Mouse (Mus musculus) MEL (cell line): ENCODE measurements around the gene Eif2s2. TPM values are rescaled to one million over a fixed set of nuclear protein-coding genes. Genes with fewer than 3 reads are reported as not detected.
A peak's percentile ranks its signal among the peaks of the same experiment; 100 is the strongest.

ENCODE experiments used
- DNase-seq: peaks from one replicate; pipeline ENCODE4 v3.0.0; 2011; ENCODE audit warnings: low read depth, low spot score
- H3K27ac ChIP-seq: 2 replicates; pipeline ENCODE4 v1.5.1; 2012; ENCODE audit warnings: low read depth, mild to moderate bottlenecking, control low read depth, low read length, moderate library complexity; ENCODE audit not compliant: control insufficient read depth
- H3K27me3 ChIP-seq, 2 experiments: fragments of 150-350 bp in 1 of 2; sonication (generic) in 1 of 2; 2 replicates each; pipeline ENCODE4 v1.6.1; 2012; ENCODE audit warnings: low read length in 2 of 2, mild to moderate bottlenecking in 2 of 2, improper control_type of control experiment in 1 of 2, moderate library complexity in 1 of 2; ENCODE audit not compliant: insufficient read depth in 2 of 2, control insufficient read depth in 1 of 2
- H3K36me3 ChIP-seq, 2 experiments: 2 replicates each; pipeline ENCODE4 v1.6.1; 2012 to 2014; ENCODE audit warnings: low read length in 2 of 2, improper control_type of control experiment in 1 of 2, inconsistent platforms in 1 of 2, mild to moderate bottlenecking in 1 of 2; ENCODE audit not compliant: insufficient read depth in 2 of 2, control insufficient read depth in 1 of 2
- H3K4me1 ChIP-seq, 2 experiments: fragments of 150-350 bp in 1 of 2; sonication (generic) in 1 of 2; 2 replicates each; pipeline ENCODE4 v1.6.1; 2012; ENCODE audit warnings: low read length in 2 of 2, improper control_type of control experiment in 1 of 2, mild to moderate bottlenecking in 1 of 2; ENCODE audit not compliant: insufficient read depth in 2 of 2, control insufficient read depth in 1 of 2
- H3K4me3 ChIP-seq, 2 experiments: fragments of 150-350 bp in 1 of 2; sonication (generic) in 1 of 2; 2 replicates each; pipeline ENCODE4 v1.5.1; 2012; ENCODE audit warnings: low read depth in 2 of 2, low read length in 2 of 2, mild to moderate bottlenecking in 2 of 2, moderate library complexity in 2 of 2, control low read depth in 1 of 2, improper control_type of control experiment in 1 of 2; ENCODE audit not compliant: control insufficient read depth in 1 of 2, insufficient read depth in 1 of 2
- H3K79me2 ChIP-seq: 2 replicates; pipeline ENCODE4 v1.6.1; 2012; ENCODE audit warnings: mild to moderate bottlenecking, low read length, moderate library complexity; ENCODE audit not compliant: control insufficient read depth, poor library complexity, insufficient read depth
- H3K9ac ChIP-seq: 2 replicates; pipeline ENCODE4 v1.6.1; 2012; ENCODE audit warnings: low read depth, mild to moderate bottlenecking, control low read depth, low read length, moderate library complexity; ENCODE audit not compliant: control insufficient read depth, poor library complexity, severe bottlenecking
- H3K9me3 ChIP-seq: fragments of 150-350 bp; sonication (generic); replicated peaks from 2 replicates; pipeline ENCODE4 v1.6.1; 2012; ENCODE audit warnings: mild to moderate bottlenecking, low read length, improper control_type of control experiment, moderate library complexity; ENCODE audit not compliant: insufficient read depth
- CHD1 ChIP-seq: IDR thresholded peaks from 2 replicates; pipeline ENCODE4 v1.6.1; 2012; ENCODE audit warnings: low read depth, mild to moderate bottlenecking, inconsistent platforms, low read length, improper control_type of control experiment
- CTCF ChIP-seq, 3 experiments: IDR thresholded peaks in 2 of 3; conservative IDR thresholded peaks in 1 of 3; 2 replicates each; pipeline ENCODE4 v1.5.1; 2011 to 2012; ENCODE audit warnings: low read length in 3 of 3, low read depth in 2 of 3, mild to moderate bottlenecking in 2 of 3, improper control_type of control experiment in 1 of 3, inconsistent platforms in 1 of 3, mixed read lengths in 1 of 3, moderate library complexity in 1 of 3; ENCODE audit not compliant: control insufficient read depth in 1 of 3, insufficient read depth in 1 of 3, poor library complexity in 1 of 3, severe bottlenecking in 1 of 3
- ELF1 ChIP-seq: IDR thresholded peaks from 2 replicates; pipeline ENCODE4 v1.6.1; 2014; ENCODE audit warnings: low read depth, mild to moderate bottlenecking, inconsistent platforms, low read length, improper control_type of control experiment, moderate library complexity
- GABPA ChIP-seq: IDR thresholded peaks from 2 replicates; pipeline ENCODE4 v1.6.1; 2012; ENCODE audit warnings: low read depth, mild to moderate bottlenecking, inconsistent platforms, low read length, improper control_type of control experiment, moderate library complexity
- HCFC1 ChIP-seq: IDR thresholded peaks from 2 replicates; pipeline ENCODE4 v1.6.1; 2012; ENCODE audit warnings: low read depth, mild to moderate bottlenecking, inconsistent platforms, low read length, improper control_type of control experiment, moderate library complexity
- JUND ChIP-seq: IDR thresholded peaks from 2 replicates; pipeline ENCODE4 v1.6.1; 2011; ENCODE audit warnings: low read depth, mild to moderate bottlenecking, improper control_type of control experiment, low read length
- MAFK ChIP-seq: IDR thresholded peaks from 2 replicates; pipeline ENCODE4 v1.6.1; 2011; ENCODE audit warnings: low read depth, mild to moderate bottlenecking, low read length, improper control_type of control experiment, borderline replicate concordance
- MAZ ChIP-seq: IDR thresholded peaks from 2 replicates; pipeline ENCODE4 v1.6.1; 2012; ENCODE audit warnings: low read depth, mild to moderate bottlenecking, inconsistent platforms, low read length, improper control_type of control experiment
- MEF2A ChIP-seq: IDR thresholded peaks from 2 replicates; pipeline ENCODE4 v1.6.1; 2014; ENCODE audit warnings: low read depth, mild to moderate bottlenecking, inconsistent platforms, low read length, improper control_type of control experiment; ENCODE audit not compliant: poor library complexity, insufficient replicate concordance, severe bottlenecking; ENCODE audit errors: extremely low read depth
- MXI1 ChIP-seq: IDR thresholded peaks from 2 replicates; pipeline ENCODE4 v1.6.1; 2011; ENCODE audit warnings: mild to moderate bottlenecking, low read depth, low read length, improper control_type of control experiment
- MYB ChIP-seq: IDR thresholded peaks from 2 replicates; pipeline ENCODE4 v1.6.1; 2011; ENCODE audit warnings: mild to moderate bottlenecking, low read depth, low read length, improper control_type of control experiment
- MYC ChIP-seq: IDR thresholded peaks from 2 replicates; pipeline ENCODE4 v1.6.1; 2011; ENCODE audit warnings: low read depth, mild to moderate bottlenecking, low read length, improper control_type of control experiment, moderate library complexity
- NELFE ChIP-seq: IDR thresholded peaks from 2 replicates; pipeline ENCODE4 v1.6.1; 2011; ENCODE audit warnings: low read depth, low read length, improper control_type of control experiment
- POLR2A ChIP-seq, 2 experiments: IDR thresholded peaks; 2 replicates each; pipeline ENCODE4 v1.6.1; 2011 to 2012; ENCODE audit warnings: low read length in 2 of 2, mild to moderate bottlenecking in 2 of 2, control low read depth in 1 of 2, improper control_type of control experiment in 1 of 2, low read depth in 1 of 2, moderate library complexity in 1 of 2; ENCODE audit not compliant: control insufficient read depth in 1 of 2, insufficient read depth in 1 of 2, poor library complexity in 1 of 2
- RAD21 ChIP-seq: IDR thresholded peaks from 2 replicates; pipeline ENCODE4 v1.6.1; 2011; ENCODE audit warnings: mild to moderate bottlenecking, low read depth, low read length, improper control_type of control experiment
- RCOR1 ChIP-seq: IDR thresholded peaks from 2 replicates; pipeline ENCODE4 v1.6.1; 2012; ENCODE audit warnings: low read depth, mild to moderate bottlenecking, inconsistent platforms, low read length, improper control_type of control experiment
- SIN3A ChIP-seq: IDR thresholded peaks from 2 replicates; pipeline ENCODE4 v1.6.1; 2012; ENCODE audit warnings: low read length, improper control_type of control experiment, inconsistent platforms
- SMC3 ChIP-seq: IDR thresholded peaks from 2 replicates; pipeline ENCODE4 v1.6.1; 2011; ENCODE audit warnings: low read depth, low read length, improper control_type of control experiment
- TCF12 ChIP-seq: IDR thresholded peaks from 2 replicates; pipeline ENCODE4 v1.6.1; 2014; ENCODE audit warnings: low read depth, mild to moderate bottlenecking, inconsistent platforms, low read length, improper control_type of control experiment, moderate library complexity
- UBTF ChIP-seq: IDR thresholded peaks from 2 replicates; pipeline ENCODE4 v1.6.1; 2012; ENCODE audit warnings: low read depth, mild to moderate bottlenecking, inconsistent platforms, low read length, improper control_type of control experiment, moderate library complexity, borderline replicate concordance; ENCODE audit not compliant: insufficient read depth
- USF1 ChIP-seq: IDR thresholded peaks from 2 replicates; pipeline ENCODE4 v1.6.1; 2014; ENCODE audit warnings: low read depth, mild to moderate bottlenecking, inconsistent platforms, low read length, improper control_type of control experiment, moderate library complexity
- USF2 ChIP-seq, 2 experiments: IDR thresholded peaks; 2 replicates each; pipeline ENCODE4 v1.6.1; 2011 to 2012; ENCODE audit warnings: improper control_type of control experiment in 2 of 2, low read length in 2 of 2, borderline replicate concordance in 1 of 2, inconsistent platforms in 1 of 2, low read depth in 1 of 2, mild to moderate bottlenecking in 1 of 2; ENCODE audit not compliant: insufficient read depth in 1 of 2
- ZC3H11A ChIP-seq: IDR thresholded peaks from 2 replicates; pipeline ENCODE4 v1.6.1; 2012; ENCODE audit warnings: low read depth, mild to moderate bottlenecking, inconsistent platforms, low read length, improper control_type of control experiment
- ZKSCAN1 ChIP-seq: IDR thresholded peaks from 2 replicates; pipeline ENCODE4 v1.6.1; 2012; ENCODE audit warnings: low read depth, mild to moderate bottlenecking, inconsistent platforms, low read length, improper control_type of control experiment, moderate library complexity
- ZMIZ1 ChIP-seq: IDR thresholded peaks from 2 replicates; pipeline ENCODE4 v1.6.1; 2012; ENCODE audit warnings: low read depth, mild to moderate bottlenecking, inconsistent platforms, low read length, improper control_type of control experiment, moderate library complexity
- polyA plus RNA-seq, 2 experiments: library from polyadenylated mRNA; stranded (reverse) in 1 of 2; unstranded in 1 of 2; fragments of >175 nt in 1 of 2; fragments of >200 nt in 1 of 2; gene quantifications; 2 replicates each; pipeline versions ENCODE4 v1.2.1 to v1.2.4; 2012; ENCODE audit warnings: low replicate concordance in 2 of 2, low read depth in 1 of 2; ENCODE audit not compliant: insufficient read length in 2 of 2, insufficient read depth in 1 of 2, missing spikeins in 1 of 2
- total RNA-seq: library from RNA; depleted of rRNA; stranded (reverse); fragments of 300-350 nt; gene quantifications from 2 replicates; pipeline ENCODE4 v1.2.3, GENCODE M21; 2012

Gene Eif2s2
- total and polyA plus RNA-seq, 3 experiments: 105 to 274 (median 172) TPM

GRCm38 (mm10) chr2:154933884-154934283 is 41.1 kb upstream of the Eif2s2 start:
- H3K36me3 ChIP-seq: no peaks in the 10 kb centered on the region
- peak; percentile 37 for DNase-seq
- H3K4me1 ChIP-seq: no peaks in the 10 kb centered on the region
- peaks cover 2 to 22% of the 10 kb centered on the region in 2 experiments for H3K27me3 ChIP-seq
- no peak overlapping the region for H3K27ac ChIP-seq
- no peak for TF ChIP-seq JUND
- no peak for TF ChIP-seq UBTF
- no peak for TF ChIP-seq MYB
- TF ChIP-seq TCF12: no peak
- TF ChIP-seq MEF2A: no peak
- no peak for TF ChIP-seq ELF1
- TF ChIP-seq ZKSCAN1: no peak
- TF ChIP-seq POLR2A (IDR thresholded peaks at IDR 0.05; ENCODE audit: control insufficient read depth in 1 of 2, insufficient read depth in 1 of 2, low read depth in 1 of 2, low read length in 2 of 2, poor library complexity in 1 of 2): no peak
- no peak for TF ChIP-seq CHD1
- TF ChIP-seq NELFE: no peak
- TF ChIP-seq MYC: no peak
- TF ChIP-seq CTCF (IDR thresholded peaks at IDR 0.05 in 2 of 3, conservative IDR thresholded peaks at IDR 0.05 in 1 of 3; ENCODE audit: control insufficient read depth in 1 of 3, insufficient read depth in 1 of 3, low read depth in 2 of 3, low read length in 3 of 3, poor library complexity in 1 of 3, severe bottlenecking in 1 of 3): peak in 1 of 3 experiments; percentile 66; a peak in 2 of 6 replicates
- TF ChIP-seq RCOR1: no peak
- TF ChIP-seq USF1: no peak
- no peak for TF ChIP-seq MAZ
- peak; percentile 62 for TF ChIP-seq SMC3
- TF ChIP-seq ZMIZ1: no peak
- TF ChIP-seq GABPA: no peak
- TF ChIP-seq USF2 (IDR thresholded peaks at IDR 0.05; ENCODE audit: borderline replicate concordance in 1 of 2, insufficient read depth in 1 of 2, low read depth in 1 of 2, low read length in 2 of 2): no peak
- peak; percentile 64 for TF ChIP-seq ZC3H11A
- TF ChIP-seq SIN3A: no peak
- TF ChIP-seq RAD21: peak; percentile 78
- TF ChIP-seq MXI1: no peak
- TF ChIP-seq HCFC1: no peak
- TF ChIP-seq MAFK: no peak
- TF ChIP-seq, all 39 proteins: peak for 4
- Histone ChIP-seq H3K9ac (no peak overlapping the region), H3K4me3 (no peak overlapping the region), H3K9me3 (no peaks in the 10 kb centered on the region), H3K79me2 (no peaks in the 10 kb centered on the region)
